Mouse (Mus musculus) liver (tissue): ENCODE measurements around the gene Gdf11.
A peak's percentile ranks its signal among the peaks of the same experiment; 100 is the strongest.

Source experiments
- DNase-seq: peaks from one replicate; pipeline ENCODE4 v3.0.0-alpha.2; 2020; ENCODE audit warnings: mixed read lengths

The Gdf11 gene

DNA sequence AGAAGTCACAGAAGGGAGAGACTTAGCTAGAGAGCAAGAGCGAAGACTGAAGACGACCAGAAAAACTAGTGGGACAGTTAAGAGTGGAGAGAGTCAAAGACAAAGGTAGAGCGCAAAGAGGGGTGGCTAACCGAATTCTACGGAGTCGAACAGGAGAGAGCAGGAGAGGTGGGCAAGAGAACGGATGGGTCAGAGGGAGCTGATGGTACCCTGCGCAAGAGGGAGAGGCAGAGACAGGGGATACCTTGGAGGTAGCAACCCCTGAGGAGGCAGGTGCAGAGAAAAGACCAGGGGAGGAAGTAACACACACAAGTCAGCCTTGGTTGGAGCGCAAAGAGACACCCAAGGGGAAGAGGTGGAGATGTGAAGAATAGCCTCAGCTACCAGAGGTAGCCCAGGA, 728 bp upstream of the Gdf11 start:
- DNase-seq = no peak

DNA sequence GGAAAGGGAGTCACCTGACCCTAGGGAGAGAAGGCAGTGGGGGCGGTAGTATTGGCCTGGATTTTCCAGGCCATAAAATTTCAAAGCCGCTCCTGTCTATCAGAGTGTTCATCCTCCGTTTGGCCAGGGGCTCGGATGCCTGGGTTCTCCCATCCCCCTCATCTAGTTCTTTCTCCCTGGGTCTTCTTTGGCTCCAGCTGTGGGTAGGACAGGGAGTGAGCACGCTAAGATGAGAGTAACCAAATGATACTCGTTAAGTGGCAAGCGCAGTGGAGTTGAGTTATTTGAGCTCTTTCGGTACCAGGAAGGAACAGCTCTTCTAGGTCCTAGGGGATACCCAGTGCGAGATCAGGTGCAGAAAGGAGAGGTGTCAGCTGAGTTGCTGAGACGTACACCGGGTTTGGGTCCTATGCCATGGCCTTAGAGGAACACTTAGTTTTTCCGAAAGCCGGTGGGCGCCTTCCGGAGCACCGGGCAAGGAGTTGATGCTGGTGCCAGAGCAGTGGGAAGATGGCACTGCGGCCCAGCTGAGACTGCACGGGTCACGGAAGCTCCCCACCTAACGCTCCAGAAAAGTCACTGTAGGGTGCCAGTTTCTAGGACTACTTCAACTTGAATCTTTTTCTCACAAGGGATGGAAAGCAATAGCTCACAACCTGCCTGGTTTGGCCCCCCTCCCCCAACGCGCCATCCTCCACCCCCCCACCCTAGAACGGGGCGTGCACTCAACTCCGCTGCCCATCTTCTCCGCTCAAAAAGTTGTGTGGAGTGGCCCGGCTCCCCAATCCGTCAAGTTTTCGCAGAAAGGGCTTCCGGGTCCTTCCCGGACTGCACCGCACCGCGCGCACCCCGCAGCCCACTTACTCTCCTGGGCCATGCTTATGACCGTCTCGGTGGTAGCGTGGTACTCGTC, 879 bp downstream of the Gdf11 start:
- DNase-seq = no peak

- no peak for DNase-seq
These were observed 1.7 kb downstream of the Gdf11 start for GRCm38 (mm10) chr10:128889846-128890245.

GRCm38 (mm10) chr10:128888941-128889827, 2.3 kb downstream of the Gdf11 start:
- DNase-seq = peak; percentile 62

GRCm38 (mm10) chr10:128882067-128882466, 9.5 kb downstream of the Gdf11 start:
- DNase-seq = no peak

DNA sequence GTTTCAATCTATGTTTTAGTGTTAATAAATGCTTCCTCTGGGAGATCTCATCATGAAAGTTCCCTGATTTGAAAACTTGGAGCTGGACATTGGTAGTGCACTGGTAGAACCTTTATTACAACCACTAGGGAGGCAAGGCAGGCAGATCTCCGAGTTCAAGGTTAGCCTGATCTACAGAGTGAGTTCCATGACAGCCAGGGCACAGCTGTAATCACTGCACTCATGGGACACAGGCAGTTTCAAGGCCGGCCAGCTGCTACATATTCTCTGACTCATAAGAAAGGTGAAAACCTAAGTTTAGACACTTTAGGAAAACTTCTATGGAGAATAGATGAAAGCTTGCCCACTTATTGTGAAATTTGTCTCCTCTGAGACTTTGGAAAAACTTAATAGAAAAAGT, 12.7 kb downstream of the Gdf11 start:
- DNase-seq = no peak

DNA sequence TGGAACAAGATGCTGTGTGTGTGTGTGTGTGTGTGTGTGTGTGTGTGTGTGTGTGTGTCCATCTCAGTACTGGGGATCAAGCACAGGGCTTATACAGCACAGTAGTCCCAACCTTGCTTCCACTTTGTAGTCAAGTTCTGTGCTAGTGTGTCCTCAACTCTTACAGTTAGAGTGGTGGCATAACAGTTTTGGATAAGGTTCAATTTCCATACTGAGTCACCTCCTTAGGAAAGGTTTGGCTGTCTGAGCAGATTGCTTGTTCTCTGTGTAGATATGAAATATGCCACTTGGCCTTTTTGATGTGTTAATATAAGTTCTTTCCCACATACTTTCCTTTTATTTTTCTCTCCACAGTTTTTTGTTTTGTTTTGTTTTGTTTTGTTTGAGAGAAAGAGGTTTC, 13.2 kb downstream of the Gdf11 start:
- DNase-seq = no peak

DNA sequence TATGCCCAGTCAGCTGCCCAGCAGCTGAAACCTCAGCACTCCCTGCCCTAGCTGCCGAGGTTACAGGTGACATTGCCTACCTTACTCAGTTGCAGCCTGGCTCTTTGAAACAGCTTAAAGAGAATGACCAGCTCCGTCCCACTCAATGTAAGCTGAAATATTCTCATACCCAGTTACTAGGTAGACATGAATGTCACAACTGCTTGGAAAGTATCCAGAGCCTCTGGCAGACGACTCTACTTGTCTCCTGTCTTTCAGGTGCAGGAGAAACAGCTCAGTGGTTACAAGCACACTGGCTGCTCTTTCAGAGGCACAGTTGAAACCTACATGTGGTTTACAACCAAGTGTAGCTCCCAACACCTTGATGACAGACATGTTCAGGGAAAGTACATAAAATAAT, 21.2 kb downstream of the Gdf11 start:
- DNase-seq = no peak

GRCm38 (mm10) chr10:128866518-128866917, 25.0 kb downstream of the Gdf11 start:
- DNase-seq = no peak

- DNase-seq = no peak
These were observed 25.5 kb downstream of the Gdf11 start for GRCm38 (mm10) chr10:128866042-128866441.

- DNase-seq = no peak
These were observed 30.3 kb downstream of the Gdf11 start for GRCm38 (mm10) chr10:128861176-128861575.

- DNase-seq = no peak
These were observed 41.2 kb downstream of the Gdf11 start for GRCm38 (mm10) chr10:128850339-128850738.

DNA sequence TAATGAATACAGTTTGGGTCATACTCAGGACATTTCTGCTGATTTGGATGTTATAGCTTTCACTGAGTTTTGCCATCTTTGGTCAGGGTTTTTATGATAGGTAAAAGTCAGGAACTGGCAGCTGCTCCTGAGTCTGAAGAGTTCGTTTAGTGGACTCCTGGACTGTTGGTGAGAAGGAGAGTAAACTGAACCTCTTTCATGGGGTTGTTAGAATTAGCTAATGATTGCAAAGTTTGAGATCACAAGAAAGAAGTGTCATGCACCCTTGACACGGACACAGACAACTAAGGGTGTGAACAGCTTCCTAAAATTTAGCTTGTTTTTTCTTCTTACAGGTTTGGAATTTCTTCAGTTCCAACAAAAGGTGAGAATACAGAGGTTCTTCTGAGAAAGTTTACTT, 43.1 kb downstream of the Gdf11 start:
- no peak for DNase-seq

DNA sequence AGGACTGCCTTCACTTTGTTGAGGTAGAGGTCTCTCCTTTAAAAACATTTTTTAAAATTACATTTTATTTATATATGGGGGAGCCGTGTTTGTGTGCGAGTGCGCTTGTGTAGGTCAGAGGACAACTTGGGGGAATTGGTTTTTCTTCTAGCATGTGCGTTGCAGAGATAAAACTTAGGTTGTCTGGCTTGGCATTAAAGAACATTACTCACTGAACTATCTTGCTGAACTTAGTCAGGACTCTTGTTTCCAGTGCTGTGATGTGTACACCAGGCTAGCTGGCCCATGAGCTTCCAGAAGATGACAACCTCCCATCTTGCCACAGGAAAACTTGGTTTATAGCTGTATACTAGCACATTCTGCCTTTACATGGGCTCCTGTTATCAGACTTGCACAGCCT, 44.9 kb downstream of the Gdf11 start:
- DNase-seq = no peak

GRCm38 (mm10) chr10:128845516-128845915, 46.0 kb downstream of the Gdf11 start:
- DNase-seq = no peak

GRCm38 (mm10) chr10:128843260-128843659, 48.3 kb downstream of the Gdf11 start:
- no peak for DNase-seq

DNA sequence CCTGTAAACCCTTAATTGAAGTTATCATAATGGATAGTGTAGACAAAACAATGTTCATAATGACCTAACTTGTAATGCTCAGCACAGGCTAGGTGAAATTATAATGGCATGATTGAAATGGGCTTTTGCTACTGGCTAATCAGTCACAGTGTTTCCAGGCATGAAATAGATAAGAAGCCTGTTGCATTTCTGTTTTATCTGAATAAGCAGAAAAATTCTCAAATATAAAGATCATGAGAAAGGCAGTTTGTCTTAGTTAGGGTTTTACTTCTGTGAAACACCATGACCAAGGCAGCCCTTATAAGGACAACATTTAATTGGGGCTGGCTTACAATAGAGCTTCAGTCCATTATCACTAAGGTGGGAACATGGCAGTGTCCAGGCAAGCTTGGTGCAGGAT, 50.9 kb downstream of the Gdf11 start:
- no peak for DNase-seq

DNA sequence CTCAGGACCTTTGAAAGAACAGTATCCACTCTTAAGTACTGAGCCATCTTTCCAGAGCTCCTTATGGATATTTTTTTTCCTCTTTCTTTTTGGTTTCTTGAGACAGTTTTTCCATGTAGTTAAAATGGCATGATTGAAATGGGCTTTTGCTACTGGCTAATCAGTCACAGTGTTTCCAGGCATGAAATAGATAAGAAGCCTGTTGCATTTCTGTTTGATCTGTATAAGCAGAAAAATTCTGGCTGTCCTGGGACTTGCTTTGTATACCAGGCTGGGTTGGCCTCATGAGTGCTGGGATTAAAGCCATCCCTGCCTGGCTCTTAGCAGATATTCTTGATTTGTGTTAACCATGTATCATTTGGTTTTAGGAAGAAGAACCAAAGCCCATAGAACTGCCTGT, 52.1 kb downstream of the Gdf11 start:
- DNase-seq = no peak

DNA sequence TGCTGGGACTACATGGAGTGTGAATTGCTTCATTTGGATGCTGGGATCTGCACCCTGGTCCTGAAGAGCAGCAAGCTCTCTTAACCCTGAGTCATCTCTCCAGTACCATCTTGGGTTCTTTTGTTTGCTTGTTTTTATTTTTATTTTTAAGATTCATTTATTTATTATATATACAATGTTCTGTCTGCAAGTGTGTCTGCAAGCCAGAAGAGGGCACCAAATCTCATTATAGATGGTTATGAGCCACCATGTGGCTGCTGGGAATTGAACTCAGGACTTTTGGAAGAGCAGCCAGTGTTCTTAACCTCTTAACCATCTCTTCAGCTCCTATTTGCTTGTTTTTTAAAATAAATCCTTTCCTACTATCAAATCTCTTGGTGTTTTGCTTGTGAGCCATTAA, 54.1 kb downstream of the Gdf11 start:
- no peak for DNase-seq
